Mouse (Mus musculus): Measurements from ENCODE around the gene Gm49369. TPM values are rescaled to one million over a fixed set of nuclear protein-coding genes. Genes with fewer than 3 reads are reported as not detected.

The Gm49369 gene
- total and polyA plus RNA-seq, 2 experiments, result 0.38 to 126 TPM

- H3K4me1 ChIP-seq (ENCODE audit: control insufficient read depth, insufficient read depth, low read length), result no peaks in the 10 kb centered on the region; the same call in 1 of the 2 replicates
- H3K27me3 ChIP-seq (ENCODE audit: control insufficient read depth, insufficient read depth, low read length), result 0 out of 2 replicates have a peak, but pooled peaks cover 4% of the 10 kb centered on the region
- DNase-seq (ENCODE audit: extremely low read depth, low read depth, low spot score), result no peak
- TF ChIP-seq POLR2A (IDR thresholded peaks at IDR 0.05; ENCODE audit: extremely low read depth, insufficient read depth, low read length) (no peak), CTCF (IDR thresholded peaks at IDR 0.05; ENCODE audit: low read depth, low read length) (no peak)
- no peak overlapping the region for H3K4me3 ChIP-seq (ENCODE audit: insufficient read depth, low read depth, low read length)
- no peak overlapping the region for H3K27ac ChIP-seq (replicated peaks; ENCODE audit: insufficient read depth, low read depth, low read length)
- no peaks in the 10 kb centered on the region for H3K79me2 ChIP-seq (ENCODE audit: control insufficient read depth, insufficient read depth, low read length)
- WGBS, result 85% methylated on average over 5 of the region's 5 CpGs
- peaks cover 24% of the 10 kb centered on the region for H3K36me3 ChIP-seq (ENCODE audit: control insufficient read depth, insufficient read depth, low read length)
- H3K9ac ChIP-seq (ENCODE audit: low read depth, low read length), result no peak overlapping the region
These were observed 8.0 kb downstream of the Gm49369 start for GRCm38 (mm10) chr7:142374413-142375015.

- WGBS, result 78% methylated on average over 8 of the region's 8 CpGs
- Histone ChIP-seq H3K27ac (replicated peaks; ENCODE audit: insufficient read depth, low read depth, low read length) (peak within 1 kb of the TSS; percentile 18; the same call in 1 of the 2 replicates), H3K9ac (ENCODE audit: low read depth, low read length) (peak within 1 kb of the TSS; percentile 64; the same call in 1 of the 2 replicates), H3K27me3 (ENCODE audit: control insufficient read depth, insufficient read depth, low read length) (0 out of 2 replicates have a peak, but pooled peaks cover 4% of the 10 kb centered on the region), H3K4me3 (ENCODE audit: insufficient read depth, low read depth, low read length) (peak within 1 kb of the TSS; percentile 65), H3K36me3 (ENCODE audit: control insufficient read depth, insufficient read depth, low read length) (peaks cover 18% of the 10 kb centered on the region), H3K79me2 (ENCODE audit: control insufficient read depth, insufficient read depth, low read length) (no peaks in the 10 kb centered on the region), H3K4me1 (ENCODE audit: control insufficient read depth, insufficient read depth, low read length) (no peaks in the 10 kb centered on the region; the same call in 1 of the 2 replicates)
- TF ChIP-seq CTCF (IDR thresholded peaks at IDR 0.05; ENCODE audit: low read depth, low read length), result no peak
- DNase-seq (ENCODE audit: extremely low read depth, low read depth, low spot score), result no peak
These were observed 8.6 kb downstream of the Gm49369 start, which contains the start of gene Ifitm10 for GRCm38 (mm10) chr7:142373641-142374412. Ifitm10 (minus strand) TSS chr7:142373753.

- WGBS, result 54% methylated on average over 5 of the region's 5 CpGs
- TF ChIP-seq POLR2A (IDR thresholded peaks at IDR 0.05; ENCODE audit: extremely low read depth, insufficient read depth, low read length) (no peak), CTCF (IDR thresholded peaks at IDR 0.05; ENCODE audit: low read depth, low read length) (no peak)
- Histone ChIP-seq H3K27me3 (ENCODE audit: control insufficient read depth, insufficient read depth, low read length) (0 out of 2 replicates have a peak, but pooled peaks cover 4% of the 10 kb centered on the region), H3K4me3 (ENCODE audit: insufficient read depth, low read depth, low read length) (peak overlapping the region; percentile 12; the same call in 1 of the 2 replicates), H3K4me1 (ENCODE audit: control insufficient read depth, insufficient read depth, low read length) (no peaks in the 10 kb centered on the region; the same call in 1 of the 2 replicates), H3K9ac (ENCODE audit: low read depth, low read length) (peak overlapping the region; percentile 28; the same call in 1 of the 2 replicates), H3K36me3 (ENCODE audit: control insufficient read depth, insufficient read depth, low read length) (peaks cover 12% of the 10 kb centered on the region), H3K27ac (replicated peaks; ENCODE audit: insufficient read depth, low read depth, low read length) (peak overlapping the region; percentile 16; the same call in 1 of the 2 replicates), H3K79me2 (ENCODE audit: control insufficient read depth, insufficient read depth, low read length) (no peaks in the 10 kb centered on the region)
- no peak for DNase-seq (ENCODE audit: extremely low read depth, low read depth, low spot score)
These were observed 9.4 kb downstream of the Gm49369 start for GRCm38 (mm10) chr7:142373039-142373438.

- Histone ChIP-seq H3K9ac (ENCODE audit: low read depth, low read length) (peak overlapping the region; percentile 64), H3K4me3 (ENCODE audit: insufficient read depth, low read depth, low read length) (peak overlapping the region; percentile 65), H3K27ac (replicated peaks; ENCODE audit: insufficient read depth, low read depth, low read length) (peak overlapping the region; percentile 18), H3K27me3 (ENCODE audit: control insufficient read depth, insufficient read depth, low read length) (0 out of 2 replicates have a peak, but pooled peaks cover 4% of the 10 kb centered on the region), H3K36me3 (ENCODE audit: control insufficient read depth, insufficient read depth, low read length) (peaks cover 3% of the 10 kb centered on the region), H3K79me2 (ENCODE audit: control insufficient read depth, insufficient read depth, low read length) (no peaks in the 10 kb centered on the region), H3K4me1 (ENCODE audit: control insufficient read depth, insufficient read depth, low read length) (no peaks in the 10 kb centered on the region; the same call in 1 of the 2 replicates)
- TF ChIP-seq POLR2A (IDR thresholded peaks at IDR 0.05; ENCODE audit: extremely low read depth, insufficient read depth, low read length) (no peak), CTCF (IDR thresholded peaks at IDR 0.05; ENCODE audit: low read depth, low read length) (no peak)
- 5% methylated on average over 63 of the region's 64 CpGs for WGBS
- DNase-seq (ENCODE audit: extremely low read depth, low read depth, low spot score), result no peak
These were observed 10.5 kb downstream of the Gm49369 start for GRCm38 (mm10) chr7:142371768-142372661.

GRCm38 (mm10) chr7:142371398-142371767 is 11.1 kb downstream of the Gm49369 start:
- no peak overlapping the region for H3K27ac ChIP-seq (replicated peaks; ENCODE audit: insufficient read depth, low read depth, low read length)
- 27% methylated on average over 11 of the region's 11 CpGs for WGBS
- no peak for TF ChIP-seq CTCF (IDR thresholded peaks at IDR 0.05; ENCODE audit: low read depth, low read length)
- no peak for TF ChIP-seq POLR2A (IDR thresholded peaks at IDR 0.05; ENCODE audit: extremely low read depth, insufficient read depth, low read length)
- peak overlapping the region; percentile 64 for H3K9ac ChIP-seq (ENCODE audit: low read depth, low read length)
- H3K79me2 ChIP-seq (ENCODE audit: control insufficient read depth, insufficient read depth, low read length), result no peaks in the 10 kb centered on the region
- peak overlapping the region; percentile 65 for H3K4me3 ChIP-seq (ENCODE audit: insufficient read depth, low read depth, low read length)
- H3K36me3 ChIP-seq (ENCODE audit: control insufficient read depth, insufficient read depth, low read length), result no peaks in the 10 kb centered on the region
- H3K27me3 ChIP-seq (ENCODE audit: control insufficient read depth, insufficient read depth, low read length), result 0 out of 2 replicates have a peak, but pooled peaks cover 4% of the 10 kb centered on the region
- DNase-seq (ENCODE audit: extremely low read depth, low read depth, low spot score), result no peak
- no peaks in the 10 kb centered on the region; the same call in 1 of the 2 replicates for H3K4me1 ChIP-seq (ENCODE audit: control insufficient read depth, insufficient read depth, low read length)
